ENCODE assay signal across 26 mouse cellular contexts in the genomic region with DNA sequence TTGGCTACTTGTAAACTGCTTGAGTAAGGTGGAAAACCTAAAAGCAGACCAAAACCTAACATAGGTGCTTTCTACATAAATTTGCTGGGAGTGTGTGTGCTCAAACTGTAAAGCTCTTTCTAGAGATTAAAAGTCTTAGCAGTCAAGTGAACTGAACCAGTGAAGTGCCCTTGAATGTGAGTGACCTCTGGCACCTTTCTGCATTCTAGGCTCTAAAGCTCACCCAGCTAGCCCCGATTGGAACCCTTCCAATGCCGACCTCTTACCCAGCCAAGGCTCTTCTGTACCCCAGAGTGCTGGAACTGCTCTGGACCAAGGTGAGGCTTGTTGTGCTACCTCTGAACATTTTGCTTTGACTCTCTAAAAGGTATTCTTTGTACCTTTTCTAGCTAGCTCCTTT. TPM values are rescaled to one million over a fixed set of nuclear protein-coding genes. Genes with fewer than 3 reads are reported as not detected.
DNase-seq lines count a peak whose midpoint lies in the region; ATAC-seq and TF ChIP-seq lines count a peak whose summit lies in the region.
"Had no signal": no experiment of that assay in that cellular context is flagged by ENCODE, and none has a peak within 500 bp of the region (broad histone marks: within the 10 kb centered on the region; RNA-seq: fewer than 3 reads in every experiment).

No protein-coding gene starts in this region.

- 39% methylated on average over 2 of the region's 2 CpGs for WGBS in heart, postnatal 0 days
- WGBS in lung, postnatal 0 days = 53% methylated on average over 2 of the region's 2 CpGs

- H3K27me3 ChIP-seq in heart, postnatal 0 days (ENCODE audit: control insufficient read depth, insufficient read depth, low read length) = no peaks in the 10 kb centered on the region
- H3K27me3 ChIP-seq in lung, postnatal 0 days (replicated peaks; ENCODE audit: insufficient read depth, low read length) = no peaks in the 10 kb centered on the region
- H3K27me3 ChIP-seq: CH12.LX; embryonic facial prominence, embryonic 12.5 days; hindbrain, embryonic 13.5 days; megakaryocyte, embryonic 14.5 days; midbrain, embryonic 15.5 days; neural tube, embryonic 12.5 days; Patski had no signal

- H3K4me1 ChIP-seq in heart, postnatal 0 days (ENCODE audit: control insufficient read depth, insufficient read depth) = peaks cover 10% of the 10 kb centered on the region
- peaks cover 3% of the 10 kb centered on the region; the same call in 1 of the 2 replicates for H3K4me1 ChIP-seq in lung, postnatal 0 days (ENCODE audit: insufficient read depth, low read depth, low read length)
- H3K4me1 ChIP-seq: embryonic facial prominence, embryonic 12.5 days; heart, embryonic 10.5 days; hindbrain, embryonic 13.5 days; midbrain, embryonic 15.5 days; neural tube, embryonic 12.5 days had no signal

- no peak for TF ChIP-seq EP300 in heart, postnatal 0 days (IDR thresholded peaks at IDR 0.05; ENCODE audit: low read depth)
- TF ChIP-seq EP300 in lung, postnatal 0 days (IDR thresholded peaks at IDR 0.05) = no peak

- intact Hi-C loops in heart, postnatal 36 days (cut with DNase I) = no loop called here

- no peak overlapping the region for H3K4me2 ChIP-seq in heart, postnatal 0 days (ENCODE audit: low read depth, low read length)
- H3K4me2 ChIP-seq in lung, postnatal 0 days (replicated peaks; ENCODE audit: low read depth, low read length) = no peak overlapping the region
- H3K4me2 ChIP-seq: embryonic facial prominence, embryonic 12.5 days; hindbrain, embryonic 13.5 days; midbrain, embryonic 15.5 days; neural tube, embryonic 12.5 days had no signal

- DNase-seq in heart, postnatal 0 days (ENCODE audit: low spot score) = no peak
- no peak for DNase-seq in heart, postnatal 36 days
- DNase-seq in layer of hippocampus, adult 2 months (ENCODE audit: low spot score in 2 of 2) = no peak
- no peak for DNase-seq in layer of hippocampus, adult 9-10 months (ENCODE audit: low spot score)
- DNase-seq in lung, postnatal 0 days (ENCODE audit: low spot score) = peak; percentile 53
- DNase-seq in lung, postnatal 36 days = peak; percentile 60
- DNase-seq in embryo, embryonic 10.5 days (ENCODE audit: low spot score) = no peak
- DNase-seq: adrenal gland, adult 2 months; B cell, adult 2 months; cerebellum, adult 18-20 months; cerebellum, postnatal 14 days; heart, postnatal 10 days; right cerebral cortex, postnatal 14 days had no signal

- H3K36me3 ChIP-seq in heart, postnatal 0 days (replicated peaks; ENCODE audit: control insufficient read depth, insufficient read depth, low read length) = peaks cover 74% of the 10 kb centered on the region
- peaks cover 33% of the 10 kb centered on the region for H3K36me3 ChIP-seq in lung, postnatal 0 days (ENCODE audit: insufficient read depth, low read length)

- no peaks in the 10 kb centered on the region for H3K9me3 ChIP-seq in heart, postnatal 0 days (replicated peaks; ENCODE audit: control insufficient read depth, low read length)
- H3K9me3 ChIP-seq in lung, postnatal 0 days (ENCODE audit: low read length) = no peaks in the 10 kb centered on the region
- H3K9me3 ChIP-seq: embryonic facial prominence, embryonic 12.5 days; G1E; heart, embryonic 10.5 days; hindbrain, embryonic 13.5 days; megakaryocyte, embryonic 14.5 days; midbrain, embryonic 15.5 days; neural tube, embryonic 12.5 days had no signal

- no peak overlapping the region for H3K4me3 ChIP-seq in heart, postnatal 0 days (ENCODE audit: low read depth, low read length)
- no peak overlapping the region for H3K4me3 ChIP-seq in layer of hippocampus, adult 2 months
- no peak overlapping the region for H3K4me3 ChIP-seq in lung, postnatal 0 days (ENCODE audit: low read depth, low read length)
- H3K4me3 ChIP-seq: embryonic facial prominence, embryonic 12.5 days; heart, embryonic 10.5 days; hindbrain, embryonic 13.5 days; left cerebral cortex, adult 2 months; megakaryocyte, embryonic 14.5 days; midbrain, embryonic 15.5 days; neural tube, embryonic 12.5 days had no signal

- no peak overlapping the region for H3K9ac ChIP-seq in heart, postnatal 0 days (replicated peaks; ENCODE audit: low read depth, low read length)
- no peak overlapping the region for H3K9ac ChIP-seq in lung, postnatal 0 days (replicated peaks; ENCODE audit: low read depth)
- H3K9ac ChIP-seq: embryonic facial prominence, embryonic 12.5 days; hindbrain, embryonic 13.5 days; liver, embryonic 14.5 days; midbrain, embryonic 15.5 days; neural tube, embryonic 12.5 days had no signal

- ATAC-seq in heart, postnatal 0 days (ENCODE audit: insufficient read depth, low read depth) = no peak; the same call in 1 of the 2 replicates
- peak; percentile 45 for ATAC-seq in lung, postnatal 0 days
- ATAC-seq: midbrain, embryonic 15.5 days; Patski had no signal

- peak overlapping the region; percentile 57 for H3K27ac ChIP-seq in heart, postnatal 0 days (ENCODE audit: low read depth)
- H3K27ac ChIP-seq in layer of hippocampus, adult 2 months = peak overlapping the region; percentile 28
- no peak overlapping the region for H3K27ac ChIP-seq in lung, postnatal 0 days (ENCODE audit: low read length)
- H3K27ac ChIP-seq: embryonic facial prominence, embryonic 12.5 days; heart, embryonic 10.5 days; hindbrain, embryonic 13.5 days; kidney, postnatal 0 days; left cerebral cortex, adult 2 months; liver, embryonic 14.5 days; midbrain, embryonic 15.5 days; neural tube, embryonic 12.5 days; stomach, postnatal 0 days had no signal

- TF ChIP-seq CTCF in heart, postnatal 0 days (IDR thresholded peaks at IDR 0.05; ENCODE audit: low read depth) = no peak
- no peak for TF ChIP-seq CTCF in layer of hippocampus, adult 2 months (conservative IDR thresholded peaks at IDR 0.05)
- TF ChIP-seq CTCF in lung, postnatal 0 days (IDR thresholded peaks at IDR 0.05) = no peak

RNA-seq across cellular contexts. Expression of a gene that starts 35.1 kb away (rescaled TPM):
- total RNA-seq in heart, postnatal 0 days (2014; rRNA removed; ENCODE audit: low replicate concordance) = 13.6 and 31.9 TPM in 2 replicates
- 7.4 and 8.3 TPM in 2 replicates for polyA plus RNA-seq in heart, postnatal 0 days (2015; fragmentation: Nextera tagmentation; extraction: Ambion mirVana)
- 10 to 100 TPM; 11.0 to 12.8 TPM for total RNA-seq in heart, postnatal 36 days (2021)
- 10 to 100 TPM; 31.1 to 32.4 TPM for total RNA-seq in layer of hippocampus, adult 2 months (2021)
- polyA plus RNA-seq in lung, postnatal 0 days (2015; fragmentation: Nextera tagmentation; extraction: Ambion mirVana) = 27.0 and 30.1 TPM in 2 replicates

Comparison
In these comparisons a context has a peak if more than half of its experiments do, and no peak if none do; other contexts are left out.
1. DNase-seq: peak in lung, postnatal 0 days (single experiment) and lung, postnatal 36 days (single experiment); none in heart, postnatal 0 days (single experiment), heart, postnatal 36 days (0 of 2), layer of hippocampus, adult 2 months (0 of 2), layer of hippocampus, adult 9-10 months (single experiment) and embryo, embryonic 10.5 days (single experiment).